Mouse (Mus musculus) myocyte (in vitro differentiated cells): ENCODE data around the gene Prkag2. TPM values are rescaled to one million over a fixed set of nuclear protein-coding genes. Genes with fewer than 3 reads are reported as not detected.

Experiments used
- H3K27me3 ChIP-seq: one replicate; pipeline ENCODE4 v1.6.1; 2011; ENCODE audit not compliant: control insufficient read depth, insufficient read depth, insufficient read length
- H3K36me3 ChIP-seq: one replicate; pipeline ENCODE4 v1.6.1; 2011; ENCODE audit not compliant: control insufficient read depth, insufficient read depth
- H3K4me2 ChIP-seq: one replicate; pipeline ENCODE4 v1.6.1; 2011; ENCODE audit warnings: low read depth, control low read depth
- H3K4me3 ChIP-seq: one replicate; pipeline ENCODE4 v1.5.1; 2011; ENCODE audit warnings: mild to moderate bottlenecking, control low read depth, moderate library complexity
- H3K79me2 ChIP-seq: one replicate; pipeline ENCODE4 v1.6.1; 2011; ENCODE audit not compliant: control insufficient read depth, insufficient read depth
- H3ac ChIP-seq: one replicate; pipeline ENCODE4 v1.6.1; 2011; ENCODE audit not compliant: control insufficient read depth, insufficient read length
- CEBPB ChIP-seq: IDR thresholded peaks from 2 replicates; pipeline ENCODE4 v1.6.1; 2011; ENCODE audit warnings: mild to moderate bottlenecking, moderate library complexity; ENCODE audit not compliant: poor library complexity, insufficient read depth, severe bottlenecking
- E2F4 ChIP-seq: IDR thresholded peaks from one replicate; pipeline ENCODE4 v1.6.1; 2011; ENCODE audit warnings: mild to moderate bottlenecking, control low read depth, moderate library complexity; ENCODE audit not compliant: insufficient read depth
- MAX ChIP-seq: IDR thresholded peaks from one replicate; pipeline ENCODE4 v1.6.1; 2011; ENCODE audit warnings: low read depth, mild to moderate bottlenecking, control low read depth
- MYOD1 ChIP-seq, 3 experiments: IDR thresholded peaks; one replicate each; pipeline ENCODE4 v1.6.1; 2011; ENCODE audit warnings: control low read depth in 2 of 3, low read depth in 2 of 3, mild to moderate bottlenecking in 2 of 3, moderate library complexity in 1 of 3; ENCODE audit not compliant: insufficient read length in 2 of 3, control insufficient read depth in 1 of 3
- MYOG ChIP-seq, 3 experiments: IDR thresholded peaks; one replicate each; pipeline ENCODE4 v1.6.1; 2011; ENCODE audit warnings: control low read depth in 2 of 3, low read depth in 2 of 3, mild to moderate bottlenecking in 2 of 3; ENCODE audit not compliant: insufficient read length in 2 of 3, control insufficient read depth in 1 of 3, insufficient read depth in 1 of 3
- POLR2A ChIP-seq: IDR thresholded peaks from one replicate; pipeline ENCODE4 v1.6.1; 2011; ENCODE audit warnings: low read depth, mild to moderate bottlenecking, control low read depth, moderate library complexity; ENCODE audit not compliant: insufficient read length
- POLR2AphosphoS2 ChIP-seq: IDR thresholded peaks from one replicate; pipeline ENCODE4 v1.6.1; 2011; ENCODE audit warnings: low read depth, control low read depth; ENCODE audit not compliant: insufficient read length
- REST ChIP-seq: IDR thresholded peaks from one replicate; pipeline ENCODE4 v1.6.1; 2011; ENCODE audit warnings: mild to moderate bottlenecking, control low read depth, moderate library complexity; ENCODE audit not compliant: insufficient read depth, insufficient read length
- SRF ChIP-seq: IDR thresholded peaks from one replicate; pipeline ENCODE4 v1.6.1; 2011; ENCODE audit warnings: low read depth; ENCODE audit not compliant: control insufficient read depth, insufficient read length
- TCF12 ChIP-seq: IDR thresholded peaks from one replicate; pipeline ENCODE4 v1.6.1; 2011; ENCODE audit warnings: mild to moderate bottlenecking, control low read depth; ENCODE audit not compliant: poor library complexity, insufficient read depth, severe bottlenecking
- TCF3 ChIP-seq: IDR thresholded peaks from one replicate; pipeline ENCODE4 v1.6.1; 2011; ENCODE audit warnings: low read depth, control low read depth; ENCODE audit not compliant: insufficient read length
- USF1 ChIP-seq: IDR thresholded peaks from one replicate; pipeline ENCODE4 v1.6.1; 2011; ENCODE audit warnings: low read depth, mild to moderate bottlenecking, control low read depth, moderate library complexity
- polyA plus RNA-seq: library from polyadenylated mRNA; unstranded; fragments of >200 nt; fragmentation: generic; extraction: Trizol; gene quantifications from one replicate; pipeline ENCODE4 v1.2.1, GENCODE M21; 2012; ENCODE audit warnings: missing spikeins

The Prkag2 gene
- polyA plus RNA-seq, 1 experiment, result 5.8 TPM

- no peaks in the 10 kb centered on the region for H3K36me3 ChIP-seq
- no peak overlapping the region for H3K4me2 ChIP-seq
- H3K27me3 ChIP-seq, result no peaks in the 10 kb centered on the region
- TF ChIP-seq MAX (no peak), MYOG (IDR thresholded peaks at IDR 0.05; ENCODE audit: control insufficient read depth in 1 of 3, insufficient read depth in 1 of 3, insufficient read length in 2 of 3, low read depth in 2 of 3) (no peak), TCF3 (no peak), USF1 (no peak), REST (no peak), TCF12 (no peak), E2F4 (no peak), MYOD1 (IDR thresholded peaks at IDR 0.05; ENCODE audit: control insufficient read depth in 1 of 3, insufficient read length in 2 of 3, low read depth in 2 of 3) (no peak), POLR2AphosphoS2 (no peak), SRF (no peak), CEBPB (no peak), POLR2A (no peak)
- H3ac ChIP-seq, result no peak overlapping the region
- H3K79me2 ChIP-seq, result no peaks in the 10 kb centered on the region
- no peak overlapping the region for H3K4me3 ChIP-seq
These were observed 196.4 kb downstream of the Prkag2 start for GRCm38 (mm10) chr5:24904001-24904400.

- no peak for TF ChIP-seq POLR2A
- no peak for TF ChIP-seq TCF12
- TF ChIP-seq CEBPB, result no peak
- no peak for TF ChIP-seq MYOG (IDR thresholded peaks at IDR 0.05; ENCODE audit: control insufficient read depth in 1 of 3, insufficient read depth in 1 of 3, insufficient read length in 2 of 3, low read depth in 2 of 3)
- TF ChIP-seq MAX, result no peak
- no peak for TF ChIP-seq TCF3
- no peak for TF ChIP-seq E2F4
- no peak for TF ChIP-seq REST
- TF ChIP-seq MYOD1 (IDR thresholded peaks at IDR 0.05; ENCODE audit: control insufficient read depth in 1 of 3, insufficient read length in 2 of 3, low read depth in 2 of 3), result no peak
These were observed 197.6 kb downstream of the Prkag2 start for GRCm38 (mm10) chr5:24902835-24903234.

GRCm38 (mm10) chr5:24895606-24896005 is 204.8 kb downstream of the Prkag2 start:
- no peak overlapping the region for H3ac ChIP-seq
- no peaks in the 10 kb centered on the region for H3K79me2 ChIP-seq
- no peaks in the 10 kb centered on the region for H3K27me3 ChIP-seq
- H3K4me3 ChIP-seq, result no peak overlapping the region
- no peak overlapping the region for H3K4me2 ChIP-seq
- TF ChIP-seq MYOD1 (IDR thresholded peaks at IDR 0.05; ENCODE audit: control insufficient read depth in 1 of 3, insufficient read length in 2 of 3, low read depth in 2 of 3) (no peak), MAX (no peak), TCF3 (no peak), MYOG (IDR thresholded peaks at IDR 0.05; ENCODE audit: control insufficient read depth in 1 of 3, insufficient read depth in 1 of 3, insufficient read length in 2 of 3, low read depth in 2 of 3) (no peak), SRF (no peak), POLR2A (no peak), REST (no peak), CEBPB (no peak), POLR2AphosphoS2 (no peak), USF1 (no peak), E2F4 (no peak), TCF12 (no peak)
- no peaks in the 10 kb centered on the region for H3K36me3 ChIP-seq

More at GRCm38 (mm10) chr5:24902835-24903234, 197.6 kb downstream of the Prkag2 start:
- no peaks in the 10 kb centered on the region for H3K79me2 ChIP-seq
- no peak overlapping the region for H3K4me2 ChIP-seq
- H3K4me3 ChIP-seq, result no peak overlapping the region
- H3K27me3 ChIP-seq, result no peaks in the 10 kb centered on the region
- H3ac ChIP-seq, result no peak overlapping the region
- H3K36me3 ChIP-seq, result no peaks in the 10 kb centered on the region

GRCm38 (mm10) chr5:24894814-24895213 is 205.6 kb downstream of the Prkag2 start:
- TF ChIP-seq MYOG (IDR thresholded peaks at IDR 0.05; ENCODE audit: control insufficient read depth in 1 of 3, insufficient read depth in 1 of 3, insufficient read length in 2 of 3, low read depth in 2 of 3) (no peak), SRF (no peak), MYOD1 (IDR thresholded peaks at IDR 0.05; ENCODE audit: control insufficient read depth in 1 of 3, insufficient read length in 2 of 3, low read depth in 2 of 3) (no peak), TCF3 (no peak)

GRCm38 (mm10) chr5:24892461-24892860 is 208.0 kb downstream of the Prkag2 start:
- Histone ChIP-seq H3K36me3 (no peaks in the 10 kb centered on the region), H3K79me2 (no peaks in the 10 kb centered on the region), H3K4me3 (no peak overlapping the region), H3K4me2 (no peak overlapping the region), H3ac (no peak overlapping the region), H3K27me3 (no peaks in the 10 kb centered on the region)
- TF ChIP-seq USF1 (no peak), TCF3 (no peak), SRF (no peak), TCF12 (no peak), REST (no peak), CEBPB (no peak), MAX (no peak), E2F4 (no peak), MYOG (IDR thresholded peaks at IDR 0.05; ENCODE audit: control insufficient read depth in 1 of 3, insufficient read depth in 1 of 3, insufficient read length in 2 of 3, low read depth in 2 of 3) (no peak), POLR2A (no peak), MYOD1 (IDR thresholded peaks at IDR 0.05; ENCODE audit: control insufficient read depth in 1 of 3, insufficient read length in 2 of 3, low read depth in 2 of 3) (no peak), POLR2AphosphoS2 (no peak)

More at GRCm38 (mm10) chr5:24894814-24895213, 205.6 kb downstream of the Prkag2 start:
- Histone ChIP-seq H3K36me3 (no peaks in the 10 kb centered on the region), H3ac (no peak overlapping the region), H3K27me3 (no peaks in the 10 kb centered on the region), H3K4me2 (no peak overlapping the region), H3K4me3 (no peak overlapping the region), H3K79me2 (no peaks in the 10 kb centered on the region)
